Mouse (Mus musculus): Measurements from ENCODE around the gene Gpa33.

GRCm38 (mm10) chr1:166142369-166142768, 12.3 kb downstream of the Gpa33 start:
- TF ChIP-seq CTCF (IDR thresholded peaks at IDR 0.05; ENCODE audit: low read depth), result no peak
- no peak for TF ChIP-seq EP300 (IDR thresholded peaks at IDR 0.05; ENCODE audit: low read depth)
